Mouse (Mus musculus) MN1 (cell line): Measurements from ENCODE around the gene Dpep3.

Experiments
- DNase-seq: peaks from one replicate; pipeline ENCODE4 v3.0.0-alpha.2; 2016; ENCODE audit warnings: low spot score

The Dpep3 gene

DNA sequence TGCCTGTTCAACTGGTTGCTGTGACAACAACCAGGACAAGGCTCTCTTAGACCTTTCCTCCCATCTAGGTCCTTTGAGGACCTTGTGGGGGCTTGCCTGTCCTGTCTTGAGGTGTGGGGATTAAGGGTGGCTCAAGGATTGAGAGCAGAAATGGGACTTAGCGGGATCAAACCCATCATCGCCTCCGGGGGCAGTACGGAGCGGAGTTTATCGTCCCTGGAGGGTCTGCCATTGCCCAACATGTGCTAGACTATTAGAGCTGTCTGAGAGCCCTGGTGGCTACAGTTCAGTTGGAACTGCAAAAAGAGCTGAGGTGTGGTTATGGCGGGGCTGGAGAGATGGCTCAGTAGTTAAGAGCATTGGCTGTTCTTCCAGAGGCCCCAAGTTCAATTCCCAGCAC, 3.9 kb downstream of the Dpep3 start:
- DNase-seq: no peak

DNA sequence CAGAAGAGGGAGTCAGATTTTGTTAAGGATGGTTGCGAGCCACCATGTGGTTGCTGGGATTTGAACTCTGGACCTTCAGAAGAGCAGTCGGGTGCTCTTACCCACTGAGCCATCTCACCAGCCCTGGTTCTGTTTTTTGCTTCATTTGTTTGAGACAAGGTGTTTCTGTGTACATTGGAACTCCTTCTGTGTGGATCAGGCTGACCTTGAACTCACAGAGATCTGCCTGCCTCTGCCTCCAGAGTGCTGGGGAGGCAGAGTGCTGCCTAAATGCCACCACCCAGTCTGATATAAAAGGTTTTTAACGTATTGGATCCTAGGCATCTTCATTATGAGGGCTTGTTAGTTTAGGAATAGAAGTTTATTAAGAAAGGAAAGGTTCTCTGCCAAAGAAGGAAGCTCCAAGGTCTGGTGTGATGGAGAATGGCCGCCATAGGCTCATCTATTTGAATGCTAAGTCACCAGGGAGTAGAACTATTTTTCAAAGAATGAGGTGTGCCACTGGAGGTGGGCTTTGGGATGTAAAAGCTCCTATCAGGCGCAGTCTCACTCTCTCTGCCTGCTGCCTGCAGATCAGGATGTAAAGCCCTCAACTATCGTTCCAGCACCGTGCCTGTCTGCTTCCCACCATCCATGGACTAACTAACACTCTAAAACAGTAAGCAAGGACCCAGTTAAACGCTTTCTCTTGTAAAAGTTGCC, 8.1 kb downstream of the Dpep3 start:
- DNase-seq: no peak

DNA sequence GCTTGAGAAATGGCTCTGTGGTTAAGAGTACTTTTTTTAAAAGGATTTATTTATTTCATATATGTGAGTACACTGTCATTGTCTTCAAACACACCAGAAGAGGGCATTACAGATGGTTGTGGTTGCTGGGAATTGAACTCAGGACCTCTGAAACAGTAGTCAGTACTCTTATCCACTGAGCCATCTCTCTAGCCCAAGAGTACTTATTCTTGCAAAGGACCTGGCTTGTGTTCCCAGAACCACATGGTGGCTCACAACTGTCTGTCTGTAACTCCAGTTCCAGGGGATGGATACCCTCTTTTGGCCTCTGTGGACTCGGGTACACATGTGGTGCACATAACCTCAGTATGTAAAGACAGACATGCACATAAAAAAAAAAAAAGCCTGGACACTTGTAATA, 9.9 kb downstream of the Dpep3 start:
- no peak for DNase-seq

DNA sequence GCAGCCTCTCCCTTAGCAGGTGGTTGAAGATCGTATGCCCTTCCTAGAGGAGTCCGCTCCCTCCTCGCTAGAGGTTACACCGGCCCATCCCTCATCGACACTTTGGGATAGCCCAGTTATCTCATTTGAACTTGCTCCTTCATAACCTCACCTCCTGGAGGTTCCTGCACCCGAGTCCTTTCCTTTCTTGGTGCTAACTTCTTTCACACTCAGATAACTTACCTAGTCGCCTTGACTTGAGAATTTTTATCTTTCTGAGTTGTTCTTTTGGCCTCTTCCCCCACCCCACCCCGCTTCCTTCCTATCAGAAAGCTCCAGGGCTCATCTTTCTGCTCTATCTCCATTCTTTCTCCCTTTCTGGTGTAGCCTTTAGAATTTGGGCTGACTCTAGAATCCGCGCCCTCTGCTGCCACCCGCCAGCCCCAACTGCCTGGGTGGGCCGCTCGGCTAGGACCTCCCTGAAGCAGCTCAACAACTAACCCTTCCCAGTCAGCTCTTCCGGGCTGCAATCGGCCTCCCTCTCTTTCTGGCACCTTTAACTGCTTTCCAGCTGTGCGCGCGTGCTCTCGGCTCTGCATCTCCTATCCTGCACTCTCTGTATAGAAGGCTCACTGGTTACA, 12.4 kb downstream of the Dpep3 start:
- DNase-seq: no peak

DNA sequence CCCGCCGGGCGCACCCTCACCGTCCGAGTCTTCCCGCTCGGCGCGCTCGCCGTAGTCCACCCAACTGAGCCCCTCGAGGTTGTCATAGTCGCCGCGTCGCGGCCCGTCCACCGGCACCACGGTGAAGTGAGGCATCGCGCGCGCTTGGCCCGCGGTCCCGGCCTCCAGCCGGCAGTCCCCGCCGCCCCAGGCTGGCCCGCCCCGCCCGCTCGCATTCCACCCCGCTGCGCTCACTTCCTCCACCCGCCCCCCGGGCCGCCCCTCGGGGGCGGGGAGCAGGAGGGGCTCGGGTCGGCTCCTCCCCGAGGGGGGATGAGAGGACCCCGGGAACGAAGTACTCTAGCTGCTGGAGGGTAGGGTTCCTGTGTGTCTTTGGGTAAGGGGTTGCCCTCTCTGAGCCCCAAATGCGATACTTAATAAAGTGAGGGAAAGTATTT, 13.3 kb downstream of the Dpep3 start, which contains the start of gene Slc12a4:
Slc12a4 (minus strand) TSS at position 193 of the 437 bp plus-strand sequence.
- peak; percentile 86 for DNase-seq

DNA sequence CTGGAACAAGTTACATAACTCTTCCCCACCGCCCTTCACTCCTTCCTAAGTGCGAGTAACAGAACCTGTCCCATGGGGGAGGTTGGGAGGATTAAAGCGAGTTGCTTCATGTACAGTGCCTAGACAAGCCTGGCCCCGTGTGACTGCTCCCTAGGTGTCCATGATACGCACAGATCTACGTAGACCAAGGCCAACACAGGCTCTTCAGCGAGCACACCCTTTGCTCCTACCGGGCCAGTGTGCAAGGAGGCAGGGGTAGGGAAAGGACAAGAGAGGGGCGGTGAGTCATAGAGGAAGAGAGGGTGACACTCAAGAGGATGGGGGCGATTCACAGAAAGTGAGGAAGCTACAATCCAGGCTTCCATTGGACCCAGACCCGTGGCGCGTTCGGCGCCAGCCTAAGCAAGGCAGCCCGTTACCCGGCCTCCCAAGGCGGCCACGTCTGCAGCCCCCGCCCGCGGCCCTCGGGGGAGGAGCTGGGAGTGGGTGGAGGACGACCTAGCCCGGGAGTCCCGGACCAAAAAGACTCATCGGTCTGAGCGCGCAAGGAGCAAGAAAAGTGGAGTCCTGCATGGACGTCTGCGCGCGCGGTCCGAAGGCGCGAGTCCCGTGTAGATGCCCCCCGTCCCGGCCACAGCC, 13.8 kb downstream of the Dpep3 start:
- peak; percentile 61 for DNase-seq

DNA sequence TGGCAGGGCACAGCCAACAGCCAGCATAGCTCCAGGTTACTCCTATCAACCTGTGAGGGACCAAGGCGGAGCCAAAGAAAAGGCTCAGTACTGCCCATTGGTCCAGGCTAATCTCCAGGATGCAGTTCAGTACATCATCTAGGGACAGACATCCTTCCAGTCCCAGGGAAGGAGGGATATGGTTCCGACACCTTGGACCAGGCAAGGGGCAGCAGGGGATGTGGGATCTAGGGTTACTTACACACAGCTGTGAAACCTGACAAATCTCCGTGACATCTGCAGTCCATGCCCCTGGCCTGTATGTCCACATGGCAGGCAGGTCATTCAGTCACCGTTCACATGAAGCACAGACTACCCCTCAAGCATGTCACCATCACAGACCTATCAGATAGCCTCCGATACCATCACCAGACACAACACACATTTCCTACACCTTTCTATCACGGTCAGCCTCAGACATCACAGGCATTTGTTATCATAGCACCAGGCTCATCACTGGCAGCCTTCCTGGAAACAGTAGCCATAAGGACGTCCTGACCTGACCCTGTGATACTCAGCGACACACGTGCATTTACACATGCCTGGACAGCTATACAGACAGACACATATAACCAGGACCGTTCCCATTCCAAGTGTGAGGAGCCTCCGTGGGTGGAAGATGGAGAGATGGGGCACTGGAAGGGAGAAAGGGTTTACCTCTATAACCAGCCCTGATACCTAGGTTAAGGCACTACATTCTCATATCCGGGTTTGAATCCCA, 14.5 kb downstream of the Dpep3 start:
- no peak for DNase-seq

DNA sequence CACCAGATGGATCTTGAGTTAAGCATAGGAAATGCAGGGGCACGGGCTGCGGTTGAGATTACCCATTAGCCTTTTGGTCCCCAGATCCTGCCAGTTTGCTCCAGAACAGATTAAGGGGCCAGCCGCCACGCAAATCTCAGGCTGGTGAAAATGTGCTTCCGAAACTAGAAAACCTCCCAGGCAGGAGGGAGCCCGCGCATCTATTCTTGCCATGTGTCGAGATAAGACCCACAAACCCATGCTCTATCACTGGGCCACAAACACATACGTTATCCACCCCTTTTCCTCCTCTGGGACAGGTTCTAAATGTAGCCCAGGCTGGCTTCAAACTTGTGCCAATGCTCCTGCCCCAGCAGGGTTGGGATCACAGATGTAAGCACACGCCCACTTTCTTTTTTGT, 17.7 kb downstream of the Dpep3 start:
- DNase-seq: no peak

DNA sequence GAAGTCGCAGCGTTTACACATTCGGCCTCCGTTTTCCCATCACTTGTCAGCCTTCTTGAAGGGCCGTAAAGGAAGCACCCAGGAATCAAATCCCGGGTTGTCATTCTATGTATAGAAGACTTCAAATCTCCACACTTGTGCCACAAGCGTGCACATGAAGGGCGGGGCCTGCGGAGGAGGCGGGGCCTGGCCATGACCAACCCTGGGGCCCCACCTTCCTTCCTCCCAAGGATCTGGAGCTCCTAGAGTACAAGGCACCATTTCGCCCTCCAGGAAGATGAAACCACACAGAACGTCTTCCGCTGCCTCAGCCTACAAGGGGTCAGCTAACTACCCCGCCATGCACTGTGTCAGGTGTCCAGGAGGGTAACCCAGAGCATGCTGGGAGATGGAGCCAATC, 18.1 kb downstream of the Dpep3 start:
- DNase-seq: no peak

DNA sequence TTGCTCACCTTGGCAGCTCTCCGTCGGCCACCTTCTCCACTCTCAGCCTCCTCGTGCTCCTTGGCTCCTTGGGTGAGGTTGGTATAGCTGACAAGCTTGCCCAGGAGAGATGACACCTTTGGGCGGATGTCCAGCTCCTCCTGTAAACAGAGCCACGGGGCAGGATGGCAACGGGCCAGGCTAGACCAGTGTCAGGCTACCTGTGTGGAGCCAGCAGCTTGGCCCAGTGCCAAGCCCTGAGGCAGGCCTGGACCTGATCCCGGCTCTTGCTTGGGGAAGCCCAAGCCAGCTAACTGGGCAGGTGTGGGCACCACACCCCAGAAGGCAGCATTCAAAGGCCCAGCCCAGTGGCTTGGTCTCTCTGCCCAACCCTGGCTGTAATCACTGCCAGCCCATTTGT, 19.9 kb downstream of the Dpep3 start:
- DNase-seq: peak; percentile 44

DNA sequence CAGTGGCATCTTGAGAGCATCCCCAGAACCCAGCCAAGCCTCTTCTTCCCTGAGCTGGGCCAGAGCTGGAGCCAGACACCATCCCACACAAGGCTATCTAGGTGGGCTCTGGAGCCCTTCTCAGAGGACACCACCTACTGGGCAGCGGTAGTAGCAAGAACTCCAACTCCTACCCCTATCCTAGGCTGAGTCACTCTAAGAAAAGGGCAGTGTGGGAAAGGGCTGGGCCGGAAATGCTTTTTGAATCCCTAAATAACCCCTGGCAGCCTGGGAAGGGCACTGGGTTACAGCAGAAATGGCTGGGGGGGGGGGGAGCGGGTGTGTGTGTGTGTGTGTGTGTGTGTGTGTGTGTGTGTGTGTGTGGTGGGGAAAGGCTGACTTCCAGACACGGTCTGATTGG, 21.4 kb downstream of the Dpep3 start:
- peak; percentile 71 for DNase-seq

DNA sequence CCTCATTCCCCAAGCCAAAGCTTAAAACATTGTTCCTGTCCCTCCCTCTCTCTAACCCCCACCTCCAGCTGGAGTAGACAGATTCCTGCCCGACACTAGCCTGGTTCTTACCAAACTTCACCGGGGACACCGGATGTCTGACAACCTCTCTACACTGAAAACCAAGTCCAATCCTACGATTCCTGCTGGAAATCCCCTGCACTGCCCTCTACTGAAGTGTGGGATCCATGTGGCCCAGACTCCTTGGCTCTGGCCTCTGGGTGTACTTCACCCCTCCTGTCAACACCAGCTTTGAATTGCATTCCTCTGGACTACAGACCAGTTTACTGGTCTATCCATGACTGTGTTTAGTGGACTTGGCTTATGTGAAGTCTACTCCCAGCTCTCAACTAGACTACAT, 22.7 kb downstream of the Dpep3 start:
- DNase-seq: no peak

DNA sequence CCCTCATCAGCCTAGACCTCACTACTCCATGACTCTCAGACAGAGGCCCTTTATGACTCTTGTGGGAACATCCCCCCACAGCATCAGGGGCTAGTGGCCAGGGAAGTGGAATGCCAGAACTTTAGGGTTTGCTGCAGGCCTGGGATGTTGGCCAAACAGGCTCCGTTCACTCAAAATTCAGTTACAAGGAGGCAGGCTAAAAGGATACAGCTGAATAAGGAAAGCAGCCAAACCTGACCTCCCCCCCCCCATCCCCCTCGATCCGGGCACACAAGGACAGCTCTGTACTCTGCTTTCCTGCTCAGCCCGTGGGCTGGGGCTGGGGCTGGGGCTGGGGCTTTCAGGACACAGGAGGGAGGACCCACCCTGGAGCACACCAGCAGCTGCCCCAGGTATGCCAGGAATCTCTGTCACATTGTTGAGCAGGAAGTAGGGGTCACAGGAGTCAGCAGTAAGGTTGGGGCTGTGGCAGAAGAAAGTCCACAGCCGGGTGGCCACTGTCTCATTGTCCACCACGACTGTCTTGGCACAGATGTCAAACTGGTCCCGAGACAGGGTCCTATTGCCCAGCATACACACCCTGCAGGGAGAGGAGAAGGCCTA, 28.1 kb downstream of the Dpep3 start:
- DNase-seq: peak; percentile 57

DNA sequence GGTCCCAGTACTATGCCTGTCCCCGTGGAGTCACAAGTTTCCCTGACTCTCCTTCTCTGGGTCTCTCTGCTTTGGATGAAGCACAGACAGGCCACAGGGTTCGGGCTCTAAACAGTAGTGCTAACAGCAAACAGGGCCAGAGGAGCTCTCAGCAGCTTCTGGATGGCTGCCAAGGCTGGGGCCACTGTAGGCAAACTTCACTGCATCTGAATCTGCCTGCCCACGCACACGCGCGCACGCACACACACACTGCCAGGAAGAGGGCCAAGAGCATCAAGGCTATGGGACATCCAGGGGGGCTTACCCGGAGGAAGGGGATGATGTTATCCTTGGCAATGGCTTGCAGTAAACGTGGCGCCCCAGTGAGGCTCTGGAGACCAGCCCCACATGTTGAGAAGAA, 29.9 kb downstream of the Dpep3 start:
- DNase-seq: peak; percentile 84

DNA sequence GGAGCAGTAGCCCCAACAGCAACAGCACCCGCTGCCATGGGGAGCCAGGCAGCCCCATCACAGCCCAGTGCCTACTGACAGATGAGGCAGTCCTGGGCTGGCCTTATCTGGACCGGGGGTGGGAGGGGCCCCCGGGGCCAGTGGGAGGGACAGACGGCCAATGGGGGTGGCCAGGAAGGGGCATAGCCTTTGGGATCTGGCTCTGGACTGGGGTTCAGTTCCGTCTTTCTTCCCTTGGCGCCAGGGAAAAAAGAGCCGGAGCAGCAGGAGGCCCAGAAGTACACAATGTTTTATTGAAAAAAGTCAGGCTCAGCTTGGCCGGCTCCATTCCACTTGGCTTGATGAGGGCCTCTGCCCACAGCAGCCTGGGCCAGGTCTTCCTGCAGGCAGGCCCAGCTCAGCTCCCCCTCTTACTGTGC, 35.9 kb downstream of the Dpep3 start, which contains the start of gene Lcat:
Lcat (minus strand) TSS at position 62 of the 419 bp plus-strand sequence.
- no peak for DNase-seq

DNA sequence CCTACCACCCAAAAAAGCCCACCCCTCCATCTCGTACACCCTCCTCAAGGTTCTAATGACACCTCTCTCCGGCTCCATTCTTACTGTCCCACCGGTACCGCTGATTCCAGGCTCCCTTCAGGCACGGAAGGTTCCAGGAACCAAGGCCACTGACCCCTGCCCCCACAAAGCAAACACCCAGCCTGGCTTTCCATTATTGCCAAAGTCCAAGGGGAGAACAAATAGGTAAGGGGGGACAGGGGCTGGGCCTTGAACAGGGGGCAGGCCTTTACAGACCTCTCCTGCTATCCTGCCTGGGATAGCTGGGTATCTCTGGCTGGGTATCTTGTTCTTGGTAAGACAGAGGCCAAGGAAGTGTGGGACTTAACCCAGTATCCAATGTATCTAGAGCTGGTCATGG, 36.7 kb downstream of the Dpep3 start:
- DNase-seq: no peak

DNA sequence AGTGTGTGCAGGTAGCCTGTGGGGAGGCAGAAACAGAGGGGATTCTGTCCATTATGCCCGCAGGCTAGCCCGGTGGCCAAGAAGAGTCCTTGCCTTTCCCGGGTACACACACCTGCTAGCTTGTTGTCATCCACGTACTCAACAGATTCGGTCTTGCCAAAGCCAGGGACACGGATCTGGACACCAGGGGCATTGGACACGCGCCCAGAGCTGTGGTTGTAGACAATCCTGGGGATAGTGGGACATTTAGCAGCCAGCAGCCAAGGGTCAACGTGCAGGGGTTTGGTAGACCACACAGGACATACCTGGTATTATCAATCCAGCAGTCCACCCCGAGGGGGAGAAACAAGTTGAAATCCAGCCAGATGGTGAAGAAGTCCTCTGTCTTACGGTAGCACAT, 37.2 kb downstream of the Dpep3 start:
- DNase-seq: no peak

DNA sequence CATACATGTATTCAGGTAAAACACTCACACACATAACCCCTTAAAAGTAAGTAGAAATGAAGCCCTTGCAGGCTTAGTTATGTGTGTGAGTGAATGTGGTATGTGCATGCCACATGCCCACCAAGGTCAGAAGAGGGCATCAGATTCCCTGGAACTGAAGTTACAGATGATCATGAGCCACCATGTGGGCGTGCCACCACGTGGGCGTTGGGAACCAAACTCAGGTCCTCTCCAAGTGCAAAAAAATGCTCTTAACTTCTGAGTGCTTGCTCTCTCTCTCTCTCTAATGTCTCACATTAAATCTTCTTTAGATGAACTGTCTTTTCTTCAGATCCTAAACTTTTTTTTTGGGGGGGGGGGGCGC, 40.9 kb downstream of the Dpep3 start, which contains the start of gene Psmb10:
Psmb10 (minus strand) TSS at position 139 of the 364 bp plus-strand sequence.
- peak; percentile 70 for DNase-seq

DNA sequence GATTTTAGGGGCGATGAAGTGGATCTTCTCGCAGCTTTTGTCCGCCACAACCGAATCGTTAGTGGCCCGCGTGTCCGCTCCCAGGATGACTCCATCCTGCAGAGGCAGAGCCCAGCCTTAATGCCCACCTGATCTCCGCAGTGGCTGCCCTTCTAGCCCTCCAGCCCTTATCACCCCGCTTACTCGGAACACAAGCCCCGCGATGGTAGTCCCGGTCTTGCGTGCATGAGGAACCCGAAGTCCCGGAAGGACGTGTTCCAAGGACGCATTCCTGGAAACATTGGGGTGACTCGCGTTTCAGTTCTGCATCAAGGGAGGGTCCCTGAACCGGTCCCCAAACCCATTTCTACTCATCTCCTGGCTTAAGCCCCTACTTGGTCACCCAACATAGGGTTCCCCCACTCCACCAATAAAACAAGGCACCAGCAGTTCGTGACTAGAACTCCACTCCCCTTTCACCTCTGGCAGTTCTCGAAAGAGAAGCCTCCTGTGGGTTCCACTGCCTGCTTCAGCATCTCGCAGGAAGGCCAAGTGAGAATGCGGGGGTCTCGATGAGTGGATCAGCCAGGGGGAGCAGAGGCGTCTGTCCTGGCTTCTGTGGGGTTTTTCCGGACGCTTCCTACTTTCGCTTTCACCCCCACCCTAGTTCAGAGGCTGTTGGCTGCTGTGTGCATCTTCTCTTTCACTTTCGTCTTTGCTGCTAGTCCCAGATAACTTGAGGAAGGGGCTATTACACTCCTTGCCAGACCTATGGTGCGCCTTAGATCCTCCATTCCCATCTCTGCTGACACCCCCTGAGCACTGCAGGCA, 41.5 kb downstream of the Dpep3 start:
- DNase-seq: peak; percentile 63

DNA sequence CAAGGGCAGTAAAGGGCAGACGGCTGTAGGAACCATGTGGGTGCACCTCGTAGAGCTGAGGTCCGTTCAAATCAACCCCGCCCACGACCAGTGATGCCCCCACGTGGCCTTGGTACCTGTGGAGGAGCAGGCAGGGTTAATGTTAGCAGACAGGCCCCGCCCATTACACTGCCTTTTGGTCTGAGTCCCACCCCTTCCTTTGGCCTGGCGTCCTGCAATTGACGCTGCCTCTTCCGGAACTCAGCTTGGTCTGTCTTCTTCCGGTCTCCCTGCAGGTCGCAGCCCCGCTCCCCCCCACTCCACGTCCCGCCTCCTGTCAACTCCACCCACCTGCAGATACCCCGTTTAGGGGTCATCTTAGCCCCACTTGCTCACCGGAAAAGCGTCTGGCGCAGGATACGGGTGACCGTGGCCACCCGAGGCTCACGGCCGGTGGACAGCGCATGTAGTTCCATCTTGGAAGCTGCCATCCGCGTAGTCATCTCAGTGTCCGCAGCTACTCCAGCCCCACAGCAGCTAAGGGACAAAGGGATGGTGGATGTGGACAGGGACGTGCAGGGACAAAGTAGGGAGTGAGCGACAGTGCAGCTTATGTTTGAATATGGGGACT, 42.3 kb downstream of the Dpep3 start:
- peak; percentile 89 for DNase-seq
